Mouse (Mus musculus) hindbrain, embryonic 13.5 days (tissue): ENCODE data around the gene Tnfrsf25. TPM values are rescaled to one million over a fixed set of nuclear protein-coding genes. Genes with fewer than 3 reads are reported as not detected.

Experiments used
- ATAC-seq: fragments of 200-750 bp; cut with Nextera tagmentation; 2 replicates; pipeline ENCODE4 v1.8.0; 2017; ENCODE audit warnings: moderate TSS enrichment; ENCODE audit not compliant: low FRiP score
- H3K27ac ChIP-seq: fragments of 300-500 bp; sonication (generic); 2 replicates; pipeline ENCODE4 v1.5.1; 2015; ENCODE audit warnings: inconsistent platforms, mild to moderate bottlenecking, moderate library complexity
- H3K27me3 ChIP-seq: fragments of 300-500 bp; sonication (generic); 2 replicates; pipeline ENCODE4 v1.6.1; 2015; ENCODE audit warnings: mild to moderate bottlenecking, inconsistent platforms
- H3K36me3 ChIP-seq: fragments of 300-500 bp; sonication (generic); 2 replicates; pipeline ENCODE4 v1.6.1; 2015; ENCODE audit warnings: mild to moderate bottlenecking, inconsistent platforms
- H3K4me1 ChIP-seq: fragments of 300-500 bp; sonication (generic); replicated peaks from 2 replicates; pipeline ENCODE4 v1.6.1; 2015; ENCODE audit warnings: inconsistent platforms
- H3K4me2 ChIP-seq: fragments of 300-500 bp; sonication (generic); 2 replicates; pipeline ENCODE4 v1.6.1; 2015; ENCODE audit warnings: inconsistent platforms, mild to moderate bottlenecking, moderate library complexity
- H3K4me3 ChIP-seq: fragments of 300-500 bp; sonication (generic); 2 replicates; pipeline ENCODE4 v1.5.1; 2015; ENCODE audit warnings: mild to moderate bottlenecking, inconsistent platforms
- H3K9ac ChIP-seq: fragments of 300-500 bp; sonication (generic); 2 replicates; pipeline ENCODE4 v1.6.1; 2015; ENCODE audit warnings: mild to moderate bottlenecking, inconsistent platforms
- H3K9me3 ChIP-seq: fragments of 300-500 bp; sonication (generic); 2 replicates; pipeline ENCODE4 v1.6.1; 2016; ENCODE audit warnings: inconsistent platforms
- WGBS: fragments of 180-500 bp; shearing (Covaris S2); methylation state at CpG from one replicate; pipeline ENCODE4 v1.1.7; 2015; 5-methylcytosine and 5-hydroxymethylcytosine counted together
- polyA plus RNA-seq: library from polyadenylated mRNA; unstranded; fragments of >200 nt; fragmentation: Nextera tagmentation; extraction: Ambion mirVana; gene quantifications from 2 replicates; pipeline ENCODE4 v1.2.1, GENCODE M21; 2015

The Tnfrsf25 gene
- polyA plus RNA-seq, 1 experiment from 2014 or later, result 1.00 TPM

DNA sequence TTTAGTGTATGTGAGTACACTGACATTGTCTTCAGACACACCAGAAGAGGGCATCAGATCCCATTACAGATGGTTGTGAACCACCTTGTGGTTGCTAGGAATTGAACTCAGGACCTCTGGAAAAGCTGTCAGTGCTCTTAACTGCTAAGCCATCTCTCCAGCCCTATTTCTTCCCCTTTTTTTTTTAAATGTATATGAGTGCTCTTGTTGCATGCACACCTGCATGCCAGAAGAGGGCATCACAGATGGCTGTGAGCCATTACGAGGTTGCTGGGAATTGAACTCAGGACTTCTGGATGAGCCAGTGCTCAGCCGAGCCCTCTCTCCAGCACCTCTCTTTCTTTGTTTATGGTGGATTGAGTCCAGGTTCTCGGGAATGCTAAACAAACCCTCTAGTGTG is 6.2 kb upstream of the Tnfrsf25 start:
- Histone ChIP-seq H3K27me3 (peaks cover 34% of the 10 kb centered on the region), H3K4me3 (no peak overlapping the region), H3K4me2 (no peak overlapping the region), H3K9ac (no peak overlapping the region), H3K4me1 (peaks cover 22% of the 10 kb centered on the region), H3K36me3 (peaks cover 36% of the 10 kb centered on the region), H3K27ac (no peak overlapping the region), H3K9me3 (no peaks in the 10 kb centered on the region)
- no peak for ATAC-seq
- 92% methylated on average over 3 of the region's 3 CpGs for WGBS

DNA sequence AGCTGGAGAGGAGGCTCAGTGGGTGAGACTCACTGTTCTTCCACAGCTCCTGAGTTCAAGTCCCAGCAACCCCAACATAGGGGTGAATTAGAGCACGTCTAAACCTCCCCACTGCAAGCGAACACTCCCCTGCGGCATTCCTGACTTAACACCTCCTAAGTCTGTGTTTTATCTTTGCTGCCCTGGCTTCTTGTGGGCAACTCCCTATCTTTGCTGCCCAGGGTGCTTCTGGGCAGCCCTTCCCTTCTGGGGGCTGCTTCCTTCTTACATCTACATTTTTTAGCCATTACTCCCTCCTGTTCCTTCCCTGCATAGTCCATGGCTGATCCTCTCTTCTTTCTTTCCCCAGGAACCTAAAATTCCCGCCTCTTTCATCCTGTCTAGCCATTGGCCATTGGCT is 5.0 kb upstream of the Tnfrsf25 start:
- Histone ChIP-seq H3K27ac (no peak overlapping the region), H3K9me3 (no peaks in the 10 kb centered on the region), H3K4me1 (peaks cover 28% of the 10 kb centered on the region), H3K4me3 (no peak overlapping the region), H3K36me3 (peaks cover 41% of the 10 kb centered on the region), H3K4me2 (no peak overlapping the region), H3K27me3 (peaks cover 44% of the 10 kb centered on the region), H3K9ac (no peak overlapping the region)
- WGBS, result 90% methylated on average over 4 of the region's 4 CpGs
- no peak for ATAC-seq

DNA sequence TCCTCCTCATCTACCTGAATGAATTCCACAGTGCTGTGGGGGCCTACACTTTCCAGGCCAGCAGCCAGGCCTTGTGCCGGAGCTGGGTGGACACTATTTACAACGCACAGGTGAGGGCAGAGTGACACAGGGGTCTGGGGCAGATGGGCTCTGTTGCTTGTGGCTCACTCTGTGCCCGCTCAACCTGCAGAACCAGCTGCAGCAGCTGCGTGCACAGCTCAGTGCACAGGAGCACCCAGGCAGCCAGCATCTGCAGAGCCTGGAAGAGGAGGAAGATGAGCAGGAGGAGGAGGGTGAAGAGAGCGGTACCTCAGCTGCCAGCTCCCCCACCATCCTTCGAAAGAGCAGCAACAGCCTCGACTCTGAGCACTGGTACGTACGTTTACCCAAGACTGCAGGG is 3.4 kb upstream of the Tnfrsf25 start:
- peaks cover 37% of the 10 kb centered on the region for H3K4me1 ChIP-seq
- whole genome bisulfite sequencing, result 85% methylated on average over 9 of the region's 9 CpGs
- peaks cover 33% of the 10 kb centered on the region for H3K36me3 ChIP-seq
- H3K4me3 ChIP-seq, result no peak overlapping the region
- no peaks in the 10 kb centered on the region for H3K9me3 ChIP-seq
- no peak for ATAC-seq
- H3K27me3 ChIP-seq, result peaks cover 53% of the 10 kb centered on the region
- H3K27ac ChIP-seq, result no peak overlapping the region
- H3K4me2 ChIP-seq, result no peak overlapping the region
- H3K9ac ChIP-seq, result no peak overlapping the region

DNA sequence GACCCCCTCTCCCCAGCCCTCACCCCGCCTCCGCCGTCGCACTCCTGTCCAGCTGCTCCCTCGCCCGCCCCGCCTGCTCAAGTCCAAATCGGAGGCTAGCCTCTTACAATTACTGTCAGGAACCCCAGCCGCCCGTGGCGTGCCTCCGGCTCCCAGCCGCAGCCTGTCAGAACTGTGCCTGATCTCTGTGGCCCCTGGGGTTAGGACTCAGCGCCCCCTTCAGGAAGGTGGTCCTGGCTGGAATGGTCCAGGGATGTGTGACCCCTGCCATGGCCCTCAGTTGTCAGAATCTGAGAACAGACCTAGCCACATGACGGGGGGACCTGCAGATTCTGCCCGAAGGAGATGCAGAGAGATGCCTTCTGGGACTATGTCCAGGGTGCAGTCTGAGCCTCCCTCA is 1.7 kb upstream of the Tnfrsf25 start:
- H3K36me3 ChIP-seq, result peaks cover 33% of the 10 kb centered on the region
- 51% methylated on average over 16 of the region's 16 CpGs for WGBS
- H3K27me3 ChIP-seq, result peaks cover 70% of the 10 kb centered on the region
- no peak overlapping the region for H3K9ac ChIP-seq
- H3K27ac ChIP-seq, result no peak overlapping the region
- H3K4me2 ChIP-seq, result no peak overlapping the region
- no peak for ATAC-seq
- no peaks in the 10 kb centered on the region for H3K9me3 ChIP-seq
- H3K4me3 ChIP-seq, result no peak overlapping the region
- peaks cover 19% of the 10 kb centered on the region for H3K4me1 ChIP-seq

DNA sequence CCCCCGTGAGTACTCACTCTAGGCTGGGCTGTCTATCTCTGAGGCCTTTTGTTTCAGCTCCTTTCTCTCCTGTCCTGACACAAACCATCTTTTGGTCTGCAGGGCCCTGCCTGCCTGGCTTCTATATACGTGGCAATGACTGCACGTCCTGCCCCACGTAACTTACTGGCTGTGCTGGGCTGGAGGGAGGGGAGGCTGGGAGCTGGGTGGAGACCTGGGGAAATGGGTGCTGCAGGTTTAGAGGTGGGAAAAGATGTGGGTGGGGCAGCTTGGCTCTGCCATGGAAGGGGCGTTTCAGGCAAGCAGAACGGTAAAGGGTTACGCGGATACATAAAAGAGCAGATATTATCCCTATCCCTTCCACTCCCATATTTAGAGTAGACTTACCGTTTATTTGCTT is 1.8 kb downstream of the Tnfrsf25 start:
- peaks cover 41% of the 10 kb centered on the region for H3K4me1 ChIP-seq
- no peak overlapping the region for H3K4me2 ChIP-seq
- WGBS, result 69% methylated on average over 9 of the region's 9 CpGs
- H3K27me3 ChIP-seq, result peaks cover 95% of the 10 kb centered on the region
- no peaks in the 10 kb centered on the region for H3K9me3 ChIP-seq
- ATAC-seq, result no peak
- peaks cover 19% of the 10 kb centered on the region for H3K36me3 ChIP-seq
- H3K27ac ChIP-seq, result no peak overlapping the region
- H3K4me3 ChIP-seq, result no peak overlapping the region
- H3K9ac ChIP-seq, result no peak overlapping the region

DNA sequence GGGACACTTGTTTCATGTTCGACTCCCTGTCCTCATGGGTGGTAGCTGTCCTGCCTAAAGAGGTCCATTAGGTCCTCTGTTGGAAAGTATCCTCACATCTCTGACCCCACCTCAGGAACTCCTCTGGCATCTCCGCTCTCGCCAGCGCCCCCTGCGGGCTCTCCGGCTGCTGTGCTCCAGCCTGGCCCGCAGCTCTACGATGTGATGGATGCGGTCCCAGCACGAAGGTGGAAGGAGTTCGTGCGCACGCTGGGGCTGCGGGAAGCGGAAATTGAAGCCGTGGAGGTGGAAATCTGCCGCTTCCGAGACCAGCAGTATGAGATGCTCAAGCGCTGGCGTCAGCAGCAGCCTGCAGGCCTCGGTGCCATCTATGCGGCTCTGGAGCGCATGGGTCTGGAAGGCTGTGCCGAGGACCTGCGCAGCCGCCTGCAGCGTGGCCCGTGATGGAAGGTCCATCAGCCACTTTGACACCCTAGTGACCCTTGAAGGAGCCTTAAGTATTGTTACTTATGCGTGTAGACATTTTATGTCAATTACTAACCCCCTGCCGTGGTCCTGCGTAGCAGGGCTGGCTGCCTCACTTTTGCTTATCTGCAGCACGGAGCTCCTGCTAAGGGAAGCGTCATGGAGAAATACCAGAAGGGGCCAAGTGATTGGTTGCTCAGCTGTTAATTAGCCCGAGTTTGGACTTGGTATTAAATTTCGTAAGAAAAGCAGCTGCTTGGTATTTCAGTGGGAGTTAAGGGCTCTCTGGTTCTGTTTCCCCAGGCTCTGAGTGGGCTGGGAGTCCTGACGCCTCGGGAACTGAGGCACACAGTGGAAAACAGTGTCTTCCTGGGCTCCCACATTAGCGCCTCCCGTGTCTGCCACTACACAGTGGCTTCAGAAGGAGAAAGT is 3.9 kb downstream of the Tnfrsf25 start:
- no peak for ATAC-seq
- H3K9ac ChIP-seq, result peak overlapping the region; percentile 15; the same call in 1 of the 2 replicates
- H3K9me3 ChIP-seq, result no peaks in the 10 kb centered on the region
- no peak overlapping the region for H3K27ac ChIP-seq
- peak overlapping the region; percentile 15 for H3K4me3 ChIP-seq
- peaks cover 6% of the 10 kb centered on the region for H3K36me3 ChIP-seq
- peak overlapping the region; percentile 37 for H3K4me2 ChIP-seq
- H3K4me1 ChIP-seq, result peaks cover 41% of the 10 kb centered on the region
- WGBS, result 4% methylated on average over 39 of the region's 39 CpGs
- peaks cover 100% of the 10 kb centered on the region for H3K27me3 ChIP-seq

- Histone ChIP-seq H3K27ac (no peak overlapping the region), H3K9ac (peak overlapping the region; percentile 15; the same call in 1 of the 2 replicates), H3K4me1 (peaks cover 43% of the 10 kb centered on the region), H3K4me3 (peak overlapping the region; percentile 15), H3K9me3 (no peaks in the 10 kb centered on the region), H3K4me2 (peak overlapping the region; percentile 37), H3K36me3 (no peaks in the 10 kb centered on the region), H3K27me3 (peaks cover 100% of the 10 kb centered on the region)
- WGBS, result 1% methylated on average over 30 of the region's 31 CpGs
- no peak for ATAC-seq
These were observed 4.8 kb downstream of the Tnfrsf25 start for GRCm38 (mm10) chr4:152120311-152121182.

DNA sequence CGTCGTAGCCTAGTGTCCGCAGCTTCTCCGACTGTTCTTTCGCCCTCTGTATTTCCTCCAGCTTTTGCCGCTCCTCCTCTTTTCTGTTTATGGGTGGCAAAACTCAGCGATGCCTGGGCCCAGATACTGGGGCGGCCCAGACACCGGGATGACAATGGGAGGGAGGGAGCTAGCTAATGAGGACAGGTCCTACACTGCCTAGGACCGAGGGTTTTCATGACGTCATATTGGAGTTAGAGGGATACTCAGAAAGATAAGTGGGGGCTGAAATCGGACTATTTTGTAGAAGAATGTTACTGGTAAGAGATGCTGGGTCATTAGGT is 5.4 kb downstream of the Tnfrsf25 start:
- H3K9ac ChIP-seq, result no peak overlapping the region
- H3K36me3 ChIP-seq, result no peaks in the 10 kb centered on the region
- H3K4me3 ChIP-seq, result peak overlapping the region; percentile 15
- H3K27me3 ChIP-seq, result peaks cover 100% of the 10 kb centered on the region
- no peak for ATAC-seq
- no peaks in the 10 kb centered on the region for H3K9me3 ChIP-seq
- no peak overlapping the region for H3K27ac ChIP-seq
- peaks cover 43% of the 10 kb centered on the region for H3K4me1 ChIP-seq
- under 1% methylated on average over 12 of the region's 12 CpGs for WGBS
- H3K4me2 ChIP-seq, result peak overlapping the region; percentile 37

DNA sequence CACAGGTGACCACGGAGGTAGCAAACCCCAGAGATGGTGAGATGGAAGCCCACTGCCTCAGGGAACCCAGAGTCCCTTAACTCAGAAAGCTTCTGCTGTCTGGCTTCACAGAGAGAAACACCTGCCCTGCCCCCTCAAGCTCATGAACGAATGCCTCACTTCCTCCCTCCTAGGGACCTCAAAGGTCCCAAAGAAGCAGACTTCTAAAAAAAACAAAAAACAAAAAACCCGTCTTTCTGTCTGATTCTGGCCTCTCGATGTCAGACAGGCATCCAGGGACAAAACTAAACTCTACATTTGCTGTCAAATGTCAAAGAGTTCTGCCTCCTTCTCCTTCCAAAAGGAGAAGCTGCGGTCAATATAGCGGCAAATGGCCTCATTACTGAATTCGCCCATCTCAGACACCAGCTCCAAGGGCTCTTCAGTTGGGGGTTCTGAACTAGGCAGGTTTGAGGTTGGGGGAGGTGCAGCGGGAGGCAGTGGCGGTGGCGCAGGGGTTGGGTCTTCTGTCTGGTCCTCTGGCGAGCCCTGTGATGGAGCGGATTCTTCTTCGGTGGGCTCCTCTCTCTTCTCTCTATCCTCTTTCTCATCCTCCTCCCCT is 8.7 kb downstream of the Tnfrsf25 start:
- Histone ChIP-seq H3K27ac (no peak overlapping the region), H3K36me3 (no peaks in the 10 kb centered on the region), H3K27me3 (peaks cover 100% of the 10 kb centered on the region), H3K4me1 (peaks cover 42% of the 10 kb centered on the region), H3K9me3 (no peaks in the 10 kb centered on the region), H3K4me3 (no peak overlapping the region), H3K4me2 (no peak overlapping the region), H3K9ac (no peak overlapping the region)
- WGBS, result 10% methylated on average over 13 of the region's 13 CpGs
- no peak for ATAC-seq

DNA sequence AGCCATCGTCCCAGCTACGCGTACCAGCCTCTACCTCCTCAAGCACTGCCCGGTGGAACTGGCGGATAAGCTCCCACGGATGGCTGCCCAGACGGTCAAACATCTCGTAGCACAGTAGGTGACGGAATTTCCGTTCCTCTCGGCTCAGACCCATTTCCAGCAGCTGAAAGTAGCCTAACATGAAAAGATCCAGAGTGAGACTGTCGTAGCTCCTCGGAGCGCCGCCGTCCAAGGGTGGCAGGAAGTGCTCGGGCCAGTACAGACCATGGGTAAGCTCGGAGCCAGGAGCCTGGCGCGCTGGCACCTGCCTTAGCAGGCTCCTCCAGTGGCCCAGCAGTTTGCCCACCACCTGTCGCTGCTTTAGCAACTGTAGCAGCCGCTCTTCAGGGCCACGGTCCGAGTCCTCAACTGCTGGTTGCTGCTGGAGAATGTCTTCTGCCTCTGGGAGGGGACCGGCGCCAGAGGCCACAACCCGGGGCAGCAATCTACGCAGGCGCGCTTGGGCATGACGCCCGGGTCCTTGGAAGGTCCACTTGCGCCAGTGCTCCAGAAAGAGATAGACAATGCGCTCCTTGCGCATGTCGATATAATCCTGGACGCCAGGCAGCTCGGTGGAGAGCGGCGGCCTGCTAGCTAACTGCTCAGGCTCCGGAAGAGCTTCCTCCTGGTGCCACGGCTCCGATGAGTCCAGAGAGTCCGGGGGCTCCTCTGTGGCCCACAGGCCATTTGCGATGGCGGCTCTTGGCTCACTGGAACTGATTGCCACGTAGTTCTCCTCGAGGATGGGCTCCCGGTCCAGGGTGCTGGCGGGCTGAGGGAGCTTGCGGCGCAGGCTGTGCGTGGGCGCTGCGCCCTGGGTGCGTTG is 9.7 kb downstream of the Tnfrsf25 start:
- Histone ChIP-seq H3K9me3 (no peaks in the 10 kb centered on the region), H3K36me3 (no peaks in the 10 kb centered on the region), H3K27ac (no peak overlapping the region), H3K9ac (0 out of 2 replicates have a peak overlapping the region, but pooled peaks have one; percentile 43), H3K27me3 (peaks cover 100% of the 10 kb centered on the region), H3K4me2 (peak overlapping the region; percentile 51), H3K4me1 (peaks cover 36% of the 10 kb centered on the region), H3K4me3 (peak overlapping the region; percentile 30)
- 4% methylated on average over 56 of the region's 56 CpGs for WGBS
- no peak for ATAC-seq

DNA sequence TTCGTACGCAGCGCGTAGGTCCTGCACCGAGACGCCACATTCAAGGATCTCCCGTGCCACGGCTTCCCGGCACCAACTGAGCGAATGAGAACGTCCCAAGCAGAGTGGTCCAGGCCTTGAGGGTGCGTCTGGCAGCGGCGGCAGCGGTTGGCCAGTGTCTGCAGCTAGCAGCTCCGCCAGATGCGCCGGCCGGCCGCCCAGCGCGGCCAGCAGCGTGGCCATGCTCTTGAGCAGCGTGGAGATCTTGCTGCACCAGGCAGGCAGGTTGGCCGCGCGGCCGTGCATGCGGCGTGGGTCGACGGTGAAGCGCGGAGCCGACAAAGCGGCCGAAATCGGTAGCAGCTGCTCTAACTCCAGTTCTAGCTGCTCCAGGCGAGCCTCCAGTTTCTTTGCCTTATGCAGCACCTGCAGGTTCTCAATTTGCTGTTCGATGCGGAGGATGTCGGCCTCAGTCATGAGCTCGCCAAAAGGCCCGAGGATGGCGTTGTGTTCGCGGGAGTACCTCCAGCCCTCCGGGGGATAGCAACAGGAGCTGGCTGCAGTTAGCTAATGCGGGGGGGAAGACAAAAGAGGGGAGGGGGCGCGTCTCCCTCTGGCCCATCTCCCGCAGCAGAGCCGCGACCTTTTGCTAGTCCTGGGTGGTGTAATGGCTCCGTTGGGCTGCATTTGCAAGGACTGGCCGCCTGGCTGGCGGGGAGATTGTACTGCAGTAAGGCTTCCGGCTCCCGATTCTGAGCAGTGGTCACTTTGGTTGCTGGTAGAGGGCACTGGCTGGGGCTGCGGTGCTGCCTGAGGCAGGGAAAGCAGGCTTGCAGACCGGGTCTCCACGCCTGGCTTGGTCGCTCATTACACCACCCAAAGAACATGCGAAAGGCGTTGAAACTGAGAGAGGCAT is 10.5 kb downstream of the Tnfrsf25 start:
- Histone ChIP-seq H3K4me3 (peak overlapping the region; percentile 30), H3K36me3 (no peaks in the 10 kb centered on the region), H3K9ac (peak overlapping the region; percentile 43; the same call in 1 of the 2 replicates), H3K4me2 (peak overlapping the region; percentile 51), H3K27me3 (peaks cover 100% of the 10 kb centered on the region), H3K27ac (no peak overlapping the region), H3K9me3 (no peaks in the 10 kb centered on the region), H3K4me1 (peaks cover 36% of the 10 kb centered on the region)
- no peak for ATAC-seq
- WGBS, result 2% methylated on average over 65 of the region's 65 CpGs
